Mouse (Mus musculus) testis, postnatal 10 days (tissue): ENCODE data around the gene Lrmp.

Experiments
- DNase-seq: peaks from one replicate; pipeline ENCODE4 v3.0.0; 2021; ENCODE audit warnings: low spot score

Lrmp gene

GRCm38 (mm10) chr6:145136831-145137230 is 21.4 kb downstream of the Lrmp start:
- no peak for DNase-seq

DNA sequence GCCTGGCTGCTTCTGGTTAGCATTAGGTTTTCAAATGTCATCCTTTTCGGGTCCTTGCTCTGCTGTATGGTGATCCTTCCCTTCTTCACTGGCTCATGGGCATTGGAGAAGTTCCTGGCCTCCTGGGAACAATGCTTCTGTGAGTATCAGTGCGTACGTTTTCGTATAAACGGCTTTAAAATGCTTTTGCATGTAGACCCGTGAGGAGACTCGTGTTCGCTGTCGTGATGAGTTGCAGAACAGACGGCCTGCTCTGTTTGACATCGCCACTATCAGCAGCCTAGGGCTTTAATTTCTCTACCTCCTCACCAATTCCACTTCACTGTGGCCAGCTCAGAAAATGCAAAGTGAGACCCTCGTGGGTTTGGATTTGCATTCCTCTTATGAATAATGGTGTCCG is 23.8 kb downstream of the Lrmp start:
- DNase-seq = no peak

- no peak for DNase-seq
These were observed 24.5 kb downstream of the Lrmp start for GRCm38 (mm10) chr6:145139776-145140475.

DNA sequence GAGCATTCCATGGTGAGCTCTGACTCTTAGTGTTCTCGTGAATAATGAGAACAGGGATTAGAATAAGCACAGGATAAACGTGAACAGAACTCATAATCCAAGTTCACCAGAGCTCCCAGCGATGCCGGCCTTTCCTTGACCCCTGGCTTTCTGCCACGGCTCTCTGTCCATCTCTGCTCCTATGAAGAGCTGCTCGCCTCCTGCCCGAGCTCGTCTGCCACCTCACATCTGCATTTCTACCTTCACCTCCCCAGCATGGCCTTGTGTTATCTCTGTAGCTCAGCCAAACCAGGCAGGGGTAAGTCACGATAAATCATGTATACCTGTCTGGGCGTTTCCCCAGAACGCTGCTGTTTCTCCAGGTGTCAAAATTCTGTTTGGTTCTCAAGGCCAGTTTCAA is 25.3 kb downstream of the Lrmp start:
- DNase-seq = peak; percentile 52

- DNase-seq = no peak
These were observed 26.4 kb downstream of the Lrmp start for GRCm38 (mm10) chr6:145141827-145142226.

DNA sequence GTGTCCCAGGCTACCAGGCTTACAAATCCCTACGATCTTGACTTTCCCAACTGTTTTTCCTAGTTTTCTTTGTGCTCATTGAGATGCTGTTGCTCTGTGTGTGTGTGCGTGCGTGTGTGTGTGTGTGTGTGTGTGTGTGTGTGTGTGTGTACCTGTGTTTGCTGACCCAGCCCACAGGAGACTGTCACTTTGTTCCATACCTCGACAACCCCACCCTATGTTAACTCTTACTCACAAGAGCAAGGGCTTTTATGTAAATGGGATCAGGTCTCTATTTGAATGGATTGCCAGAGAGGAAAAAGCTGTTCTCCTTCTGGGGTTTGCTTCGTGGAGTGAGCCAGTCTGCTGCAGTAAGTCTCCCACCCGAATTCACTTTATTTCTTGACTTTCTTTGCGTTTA is 29.7 kb downstream of the Lrmp start:
- DNase-seq = no peak

DNA sequence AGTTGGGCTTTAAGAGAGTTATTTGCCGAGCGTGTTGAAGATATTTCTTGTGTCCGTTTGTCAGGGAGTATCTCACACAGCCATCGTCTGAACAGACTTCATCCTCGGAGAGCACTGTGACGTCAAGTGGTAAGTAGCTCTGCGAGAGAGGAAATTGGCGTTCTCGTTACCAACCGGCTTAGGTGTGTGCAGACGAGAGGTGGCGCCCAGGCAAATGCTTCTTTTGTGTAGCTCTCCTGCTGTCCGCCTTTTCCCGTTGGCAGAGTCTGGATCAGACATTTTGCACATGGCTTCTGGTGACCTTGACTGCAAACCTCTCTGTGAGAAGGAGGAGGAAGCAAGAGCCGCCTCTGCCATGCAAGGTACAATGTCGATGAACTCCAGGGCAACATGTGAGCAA is 32.3 kb downstream of the Lrmp start:
- no peak for DNase-seq

- DNase-seq = no peak
These were observed 33.6 kb downstream of the Lrmp start for GRCm38 (mm10) chr6:145149054-145149453.

- no peak for DNase-seq
These were observed 43.2 kb downstream of the Lrmp start for GRCm38 (mm10) chr6:145158619-145159018.

DNA sequence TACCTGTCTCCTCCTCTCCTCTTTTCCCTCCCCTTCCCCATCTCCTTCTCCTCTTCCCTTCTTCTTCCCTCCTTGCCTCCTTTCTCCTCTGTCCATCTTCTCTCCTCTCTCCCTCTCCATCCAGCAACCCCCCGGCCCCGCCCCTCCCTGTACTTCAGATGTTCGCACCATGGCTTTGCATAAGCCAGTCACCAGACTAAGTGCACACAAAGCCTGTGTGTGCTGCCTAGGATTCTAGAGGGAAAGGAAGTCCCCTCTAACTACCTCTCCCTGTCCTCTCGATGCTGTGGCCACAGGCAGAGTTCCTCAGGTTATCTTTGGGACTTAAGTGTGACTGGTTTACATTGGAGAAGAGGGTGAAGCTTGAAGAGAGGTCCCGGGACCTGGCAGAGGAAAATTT is 45.1 kb downstream of the Lrmp start:
- no peak for DNase-seq

DNA sequence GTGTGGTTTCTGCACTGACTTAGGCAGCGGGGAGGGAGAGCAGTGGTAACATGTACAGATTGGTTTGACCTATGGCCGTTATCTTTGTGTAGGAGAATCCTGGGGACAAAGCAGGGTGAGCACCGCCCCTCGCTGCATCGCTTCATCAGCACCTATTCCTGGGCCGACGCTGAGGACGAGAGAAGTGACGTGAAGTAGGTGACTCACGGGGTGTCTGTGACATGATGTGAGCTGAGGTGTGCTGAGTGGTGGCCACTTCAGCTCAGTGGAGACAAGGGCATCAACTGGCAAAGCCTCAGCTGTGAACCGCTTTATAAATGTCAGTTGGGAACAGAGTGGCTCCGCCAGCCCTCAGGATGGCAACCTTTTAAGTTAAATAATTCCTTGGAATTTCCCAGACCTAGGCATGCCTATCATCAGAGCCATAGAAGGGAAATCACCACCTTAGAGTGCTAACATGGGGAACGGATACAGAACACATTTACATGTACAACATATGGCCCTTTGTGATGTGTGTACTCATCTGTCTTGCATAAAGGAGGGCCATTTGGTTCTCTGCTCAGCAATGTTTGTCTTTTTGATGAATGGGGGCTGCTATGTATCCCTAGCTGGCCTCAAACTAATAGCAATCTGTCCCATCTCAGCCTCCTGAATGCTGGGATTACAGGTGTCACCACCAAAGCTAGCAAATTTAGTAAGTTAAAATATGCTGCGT is 56.6 kb downstream of the Lrmp start:
- no peak for DNase-seq

DNA sequence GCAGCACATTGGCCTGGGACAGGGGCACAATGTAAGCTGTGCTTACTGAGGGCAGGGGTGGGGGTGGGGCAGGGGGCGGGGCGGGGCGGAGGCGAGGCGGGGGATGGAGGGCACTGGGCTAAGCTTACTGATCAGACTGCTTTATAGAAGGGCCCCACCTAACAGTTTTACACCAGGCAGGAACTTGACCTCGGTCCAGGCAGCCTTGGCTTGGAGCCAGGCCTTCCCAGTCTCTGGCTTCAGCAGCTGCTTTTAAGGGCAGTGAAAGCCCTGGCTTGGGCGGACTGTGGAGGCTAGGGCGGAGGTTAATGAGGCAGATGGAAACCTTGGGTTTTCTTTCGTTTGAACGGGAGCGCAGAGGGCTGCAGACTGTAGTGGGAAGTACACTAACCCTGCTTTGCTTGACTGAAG is 58.3 kb downstream of the Lrmp start:
- DNase-seq = peak; percentile 91

- DNase-seq = peak; percentile 73
These were observed 60.1 kb downstream of the Lrmp start for GRCm38 (mm10) chr6:145175571-145175981.

DNA sequence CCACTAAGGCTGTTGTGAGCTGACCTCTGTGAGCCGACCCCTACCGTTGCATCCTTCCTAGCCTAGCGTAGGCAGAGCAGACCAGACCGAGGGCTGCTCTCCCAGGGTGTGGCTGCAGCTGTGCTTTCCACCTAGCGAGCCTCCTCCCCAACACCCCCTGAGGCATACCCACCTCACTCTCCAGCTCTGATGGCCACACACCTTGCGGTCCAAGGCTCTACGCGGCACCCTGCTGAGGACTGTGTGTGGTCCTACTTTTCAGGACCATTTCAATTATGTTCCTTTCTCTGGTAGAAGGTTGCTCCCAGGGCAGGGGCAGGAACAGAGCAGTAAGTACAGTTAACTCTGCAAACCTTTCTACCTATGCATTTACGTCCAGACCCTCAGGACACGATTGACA is 61.0 kb downstream of the Lrmp start:
- DNase-seq = peak; percentile 37

DNA sequence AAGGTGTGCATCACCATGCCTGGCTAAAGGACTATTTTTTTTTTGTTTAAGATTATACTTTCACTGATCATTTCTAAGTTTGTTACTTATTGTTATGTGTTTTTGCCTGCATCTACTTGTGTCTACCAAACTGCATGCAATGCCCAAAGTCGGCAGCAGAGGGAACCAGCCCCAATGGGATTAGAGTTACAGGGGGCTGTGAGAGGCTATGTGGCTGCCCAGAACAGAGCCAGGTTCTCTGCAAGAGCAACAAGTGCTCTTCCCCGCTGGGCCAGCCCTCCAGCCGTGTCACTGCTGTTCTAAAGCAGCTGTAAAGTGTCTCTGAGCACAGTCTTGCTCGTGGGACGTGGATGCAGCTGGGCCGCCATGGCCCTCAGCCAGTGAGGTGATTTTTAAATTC is 64.2 kb downstream of the Lrmp start:
- peak; percentile 86 for DNase-seq

DNA sequence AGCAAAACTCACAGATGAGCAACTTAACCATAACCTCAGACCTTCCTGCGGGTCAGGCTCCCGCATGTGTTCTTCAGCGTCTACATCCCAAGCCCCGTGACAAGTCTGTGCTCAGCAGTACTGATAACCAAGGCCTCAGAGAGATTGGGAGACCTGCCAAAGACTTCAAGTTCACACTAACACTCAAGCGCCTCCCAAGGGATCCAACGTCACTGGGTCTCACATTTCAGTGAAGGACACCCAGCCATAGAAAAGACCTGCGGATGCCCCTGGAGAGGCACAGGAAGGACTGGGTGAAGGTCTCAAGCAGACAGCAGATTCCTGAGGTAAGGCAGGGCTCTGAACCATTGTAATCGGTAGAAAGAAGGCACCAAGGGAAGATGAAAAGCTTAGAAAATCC is 66.6 kb downstream of the Lrmp start:
- DNase-seq = peak; percentile 67

GRCm38 (mm10) chr6:145186096-145186495 is 70.6 kb downstream of the Lrmp start:
- DNase-seq = no peak

GRCm38 (mm10) chr6:145187093-145188088 is 71.9 kb downstream of the Lrmp start:
- no peak for DNase-seq

- DNase-seq = no peak
These were observed 77.6 kb downstream of the Lrmp start for GRCm38 (mm10) chr6:145193038-145193437.

- no peak for DNase-seq
These were observed 78.0 kb downstream of the Lrmp start for GRCm38 (mm10) chr6:145193446-145193845.

- no peak for DNase-seq
These were observed 82.7 kb downstream of the Lrmp start for GRCm38 (mm10) chr6:145197949-145198686.
